Mouse (Mus musculus) forebrain, embryonic 13.5 days (tissue): ENCODE results near the gene Mprip. TPM values are rescaled to one million over a fixed set of nuclear protein-coding genes. Genes with fewer than 3 reads are reported as not detected.
"Not testable (repeated sequence)": the region's sequence is repeated elsewhere in the genome, so short reads cannot be mapped to it uniquely, and the experiment has no call there.

Source experiments
- ATAC-seq: fragments of 200-750 bp; cut with Nextera tagmentation; 2 replicates; pipeline ENCODE4 v1.8.0; 2017
- H3K27ac ChIP-seq: fragments of 300-500 bp; sonication (generic); 2 replicates; pipeline ENCODE4 v1.5.1; 2015; ENCODE audit warnings: inconsistent platforms, mild to moderate bottlenecking, moderate library complexity
- H3K27me3 ChIP-seq: fragments of 300-500 bp; sonication (generic); 2 replicates; pipeline ENCODE4 v1.6.1; 2015; ENCODE audit warnings: mild to moderate bottlenecking, inconsistent platforms
- H3K36me3 ChIP-seq: fragments of 300-500 bp; sonication (generic); 2 replicates; pipeline ENCODE4 v1.6.1; 2015; ENCODE audit warnings: mild to moderate bottlenecking, inconsistent platforms; ENCODE audit not compliant: poor library complexity, severe bottlenecking
- H3K4me1 ChIP-seq: fragments of 300-500 bp; sonication (generic); 2 replicates; pipeline ENCODE4 v1.6.1; 2015; ENCODE audit warnings: inconsistent platforms
- H3K4me2 ChIP-seq: fragments of 300-500 bp; sonication (generic); 2 replicates; pipeline ENCODE4 v1.6.1; 2015; ENCODE audit warnings: inconsistent platforms, mild to moderate bottlenecking, moderate library complexity
- H3K4me3 ChIP-seq: fragments of 300-500 bp; sonication (generic); 2 replicates; pipeline ENCODE4 v1.5.1; 2015; ENCODE audit warnings: mild to moderate bottlenecking, inconsistent platforms
- H3K9ac ChIP-seq: fragments of 300-500 bp; sonication (generic); 2 replicates; pipeline ENCODE4 v1.6.1; 2015; ENCODE audit warnings: mild to moderate bottlenecking, inconsistent platforms
- H3K9me3 ChIP-seq: fragments of 300-500 bp; sonication (generic); replicated peaks from 2 replicates; pipeline ENCODE4 v1.6.1; 2016; ENCODE audit warnings: inconsistent platforms
- WGBS: fragments of 180-500 bp; shearing (Covaris S2); methylation state at CpG from one replicate; pipeline ENCODE4 v1.1.7; 2015; 5-methylcytosine and 5-hydroxymethylcytosine counted together
- polyA plus RNA-seq: library from polyadenylated mRNA; unstranded; fragments of >200 nt; fragmentation: Nextera tagmentation; extraction: Ambion mirVana; gene quantifications from 2 replicates; pipeline ENCODE4 v1.2.1, GENCODE M21; 2015

Gene Mprip
- 37.1 and 40.5 TPM in 2 replicates for polyA plus RNA-seq

GRCm38 (mm10) chr11:59661005-59661404, at the start of gene Mprip:
Gene Mprip, plus strand, starts transcription at chr11:59661305.
- Histone ChIP-seq H3K27ac (peak within 1 kb of the TSS; percentile 87), H3K4me3 (peak within 1 kb of the TSS; percentile 77), H3K27me3 (no peaks in the 10 kb centered on the region), H3K4me2 (peak within 1 kb of the TSS; percentile 65), H3K9ac (peak within 1 kb of the TSS; percentile 90), H3K36me3 (no peaks in the 10 kb centered on the region), H3K9me3 (no peaks in the 10 kb centered on the region), H3K4me1 (peaks cover 38% of the 10 kb centered on the region)
- 61% methylated on average over 3 of the region's 3 CpGs for WGBS
- ATAC-seq = no peak

- Histone ChIP-seq H3K4me1 (no peaks in the 10 kb centered on the region), H3K9me3 (no peaks in the 10 kb centered on the region), H3K4me2 (no peak overlapping the region), H3K9ac (no peak overlapping the region), H3K4me3 (no peak overlapping the region), H3K27ac (no peak overlapping the region), H3K36me3 (no peaks in the 10 kb centered on the region), H3K27me3 (no peaks in the 10 kb centered on the region)
- WGBS = 89% methylated on average over 5 of the region's 5 CpGs
- no peak for ATAC-seq
Measured at GRCm38 (mm10) chr11:59611646-59612045, 49.5 kb upstream of the Mprip start.

- 61% methylated on average over 4 of the region's 4 CpGs for WGBS
- no peak for ATAC-seq
- H3K4me2 ChIP-seq = no peak overlapping the region
- H3K9ac ChIP-seq = no peak overlapping the region
- no peaks in the 10 kb centered on the region for H3K9me3 ChIP-seq
- H3K27ac ChIP-seq = no peak overlapping the region
- H3K36me3 ChIP-seq = no peaks in the 10 kb centered on the region
- no peak overlapping the region for H3K4me3 ChIP-seq
- no peaks in the 10 kb centered on the region for H3K4me1 ChIP-seq
- H3K27me3 ChIP-seq = no peaks in the 10 kb centered on the region
Measured at GRCm38 (mm10) chr11:59614120-59614519, 47.0 kb upstream of the Mprip start.

DNA sequence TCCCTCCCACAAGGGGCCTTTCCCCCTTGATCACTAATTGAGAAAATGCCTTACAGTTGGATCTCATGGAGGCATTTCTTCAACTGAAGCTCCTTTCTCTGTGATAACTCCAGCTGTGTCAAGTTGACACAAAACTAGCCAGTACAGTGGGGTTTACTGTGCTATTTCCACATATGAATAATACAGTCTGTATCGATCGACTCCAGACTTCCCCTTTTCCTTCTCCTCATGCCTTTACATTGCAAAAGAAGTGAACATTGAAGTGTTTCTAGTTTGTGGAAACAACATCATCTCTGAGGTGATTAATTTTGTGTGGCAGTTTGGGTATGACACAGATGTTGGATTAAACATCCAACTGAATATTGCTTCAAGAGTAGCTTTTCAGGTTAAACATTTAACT, 44.1 kb upstream of the Mprip start:
- H3K36me3 ChIP-seq, H3K27me3 ChIP-seq, H3K27ac ChIP-seq, ATAC-seq, H3K4me2 ChIP-seq, H3K4me1 ChIP-seq, H3K9ac ChIP-seq, H3K9me3 ChIP-seq, H3K4me3 ChIP-seq: not testable (repeated sequence)
- WGBS = 95% methylated on average over 2 of the region's 2 CpGs

- H3K4me2 ChIP-seq = no peak overlapping the region
- WGBS = 84% methylated on average over 3 of the region's 3 CpGs
- H3K36me3 ChIP-seq = no peaks in the 10 kb centered on the region
- ATAC-seq = no peak
- H3K4me1 ChIP-seq = no peaks in the 10 kb centered on the region
- H3K4me3 ChIP-seq = no peak overlapping the region
- no peaks in the 10 kb centered on the region for H3K27me3 ChIP-seq
- H3K9me3 ChIP-seq = no peaks in the 10 kb centered on the region
- no peak overlapping the region for H3K27ac ChIP-seq
- H3K9ac ChIP-seq = no peak overlapping the region
Measured at GRCm38 (mm10) chr11:59622214-59622613, 38.9 kb upstream of the Mprip start.

GRCm38 (mm10) chr11:59624017-59624630, 37.0 kb upstream of the Mprip start:
- H3K9ac ChIP-seq = no peak overlapping the region
- no peaks in the 10 kb centered on the region for H3K27me3 ChIP-seq
- no peak overlapping the region for H3K27ac ChIP-seq
- no peak overlapping the region for H3K4me3 ChIP-seq
- no peaks in the 10 kb centered on the region for H3K4me1 ChIP-seq
- no peak overlapping the region for H3K4me2 ChIP-seq
- H3K36me3 ChIP-seq = no peaks in the 10 kb centered on the region
- H3K9me3 ChIP-seq = no peaks in the 10 kb centered on the region
- 0 out of 2 replicates have a peak, but pooled peaks have one; percentile 48 for ATAC-seq
- WGBS = 35% methylated on average over 6 of the region's 6 CpGs

GRCm38 (mm10) chr11:59626192-59626591, 34.9 kb upstream of the Mprip start:
- no peak overlapping the region for H3K9ac ChIP-seq

GRCm38 (mm10) chr11:59628177-59628576, 32.9 kb upstream of the Mprip start:
- no peak for ATAC-seq
- WGBS = 82% methylated on average over 5 of the region's 5 CpGs
- no peaks in the 10 kb centered on the region for H3K36me3 ChIP-seq
- no peak overlapping the region for H3K9ac ChIP-seq
- H3K4me3 ChIP-seq = no peak overlapping the region
- H3K27ac ChIP-seq = no peak overlapping the region
- no peak overlapping the region for H3K4me2 ChIP-seq
- no peaks in the 10 kb centered on the region for H3K4me1 ChIP-seq
- H3K27me3 ChIP-seq = no peaks in the 10 kb centered on the region
- H3K9me3 ChIP-seq = no peaks in the 10 kb centered on the region

More at GRCm38 (mm10) chr11:59626192-59626591, 34.9 kb upstream of the Mprip start:
- H3K36me3 ChIP-seq = no peaks in the 10 kb centered on the region
- no peak overlapping the region for H3K4me2 ChIP-seq
- 71% methylated on average over 7 of the region's 7 CpGs for WGBS
- H3K9me3 ChIP-seq = no peaks in the 10 kb centered on the region
- H3K27me3 ChIP-seq = no peaks in the 10 kb centered on the region
- no peak overlapping the region for H3K4me3 ChIP-seq
- H3K27ac ChIP-seq = no peak overlapping the region
- ATAC-seq = no peak
- no peaks in the 10 kb centered on the region for H3K4me1 ChIP-seq

DNA sequence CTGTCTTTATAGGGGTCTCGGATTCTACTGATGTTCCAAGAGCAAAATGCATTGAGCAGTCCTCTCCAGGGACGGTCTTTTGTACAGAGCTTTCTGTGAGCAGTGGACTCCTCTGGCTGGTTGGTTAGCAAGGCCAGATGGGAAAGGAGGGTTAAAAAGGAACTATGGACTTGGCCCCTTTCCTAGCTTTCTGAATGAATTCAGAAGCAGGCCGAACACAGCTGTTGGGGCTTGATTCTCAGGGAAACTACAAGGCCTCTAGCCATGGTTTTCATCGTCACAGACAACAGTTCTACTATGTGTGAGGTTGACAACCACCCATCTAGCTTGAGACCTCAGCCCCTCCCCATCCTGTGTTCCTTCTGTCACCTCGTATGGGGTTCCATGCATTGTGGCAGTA, 31.2 kb upstream of the Mprip start:
- Histone ChIP-seq H3K27ac (no peak overlapping the region), H3K4me2 (no peak overlapping the region), H3K9me3 (no peaks in the 10 kb centered on the region), H3K36me3 (no peaks in the 10 kb centered on the region), H3K4me3 (no peak overlapping the region), H3K9ac (no peak overlapping the region), H3K4me1 (no peaks in the 10 kb centered on the region), H3K27me3 (no peaks in the 10 kb centered on the region)
- ATAC-seq = no peak
- 77% methylated on average over 5 of the region's 5 CpGs for WGBS

DNA sequence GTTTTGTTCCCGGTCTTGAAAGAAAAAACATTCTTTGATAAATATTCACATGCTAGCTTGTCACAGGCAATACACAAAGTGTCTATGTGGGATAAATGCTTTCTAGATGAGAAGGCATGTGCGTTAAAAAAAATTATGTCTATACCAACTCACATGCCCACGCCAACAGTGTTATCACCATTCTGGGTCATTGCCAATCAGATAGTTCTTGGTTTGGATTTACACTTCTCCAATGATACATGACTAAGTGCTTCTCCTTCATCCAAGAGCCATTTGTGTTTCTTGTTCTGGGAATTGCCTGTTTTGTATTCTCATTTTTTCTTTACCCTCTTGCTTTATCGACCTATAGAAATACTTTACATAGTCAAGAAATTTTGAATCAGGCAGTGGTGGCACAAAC, 29.1 kb upstream of the Mprip start:
- Histone ChIP-seq H3K4me1 (no peaks in the 10 kb centered on the region), H3K9me3 (no peaks in the 10 kb centered on the region), H3K27me3 (no peaks in the 10 kb centered on the region), H3K4me3 (no peak overlapping the region), H3K36me3 (no peaks in the 10 kb centered on the region), H3K4me2 (no peak overlapping the region), H3K9ac (no peak overlapping the region), H3K27ac (no peak overlapping the region)
- WGBS = 89% methylated on average over 4 of the region's 4 CpGs
- ATAC-seq = no peak

GRCm38 (mm10) chr11:59633037-59633436, 28.1 kb upstream of the Mprip start:
- WGBS = 21% methylated on average over 5 of the region's 5 CpGs
- Histone ChIP-seq H3K4me2 (no peak overlapping the region), H3K27ac (no peak overlapping the region), H3K4me1 (no peaks in the 10 kb centered on the region), H3K27me3 (no peaks in the 10 kb centered on the region), H3K4me3 (no peak overlapping the region), H3K36me3 (no peaks in the 10 kb centered on the region), H3K9ac (no peak overlapping the region), H3K9me3 (no peaks in the 10 kb centered on the region)
- ATAC-seq = no peak

- H3K9me3 ChIP-seq = no peaks in the 10 kb centered on the region
- ATAC-seq = no peak
- no peak overlapping the region for H3K4me3 ChIP-seq
- no peaks in the 10 kb centered on the region for H3K36me3 ChIP-seq
- no peaks in the 10 kb centered on the region for H3K27me3 ChIP-seq
- no peak overlapping the region for H3K9ac ChIP-seq
- no peaks in the 10 kb centered on the region for H3K4me1 ChIP-seq
- H3K27ac ChIP-seq = no peak overlapping the region
- H3K4me2 ChIP-seq = no peak overlapping the region
- 90% methylated on average over 7 of the region's 7 CpGs for WGBS
Measured at GRCm38 (mm10) chr11:59634001-59634660, 27.0 kb upstream of the Mprip start.
